ENCODE assay signal across 8 mouse cellular contexts in genomic region chr13:113269777-113270776, GRCm38 (mm10). TPM values are rescaled to one million over a fixed set of nuclear protein-coding genes. Genes with fewer than 3 reads are reported as not detected.
DNase-seq lines count a peak whose midpoint lies in the region; ATAC-seq and TF ChIP-seq lines count a peak whose summit lies in the region.

No protein-coding gene starts in this region.

- intact Hi-C loops in heart, adult 2 months (cut with DNase I): loop anchor here (5.0 kb wide), 4 partner anchors 223 to 597 kb away; partner anchors contain the start of genes Gpx8 and Snx18

- H3K4me1 ChIP-seq in embryonic facial prominence, embryonic 10.5 days: 0 out of 2 replicates have a peak, but pooled peaks cover 3% of the 10 kb centered on the region
- H3K4me1 ChIP-seq in heart, adult 2 months (ENCODE audit: control insufficient read depth, insufficient read depth, low read length): no peaks in the 10 kb centered on the region
- H3K4me1 ChIP-seq in limb, embryonic 12.5 days (replicated peaks): 0 out of 2 replicates have a peak, but pooled peaks cover 3% of the 10 kb centered on the region
- H3K4me1 ChIP-seq in stomach, embryonic 15.5 days: no peaks in the 10 kb centered on the region

- ATAC-seq in limb, embryonic 12.5 days (ENCODE audit: insufficient number of reproducible peaks, insufficient read depth, low FRiP score, low TSS enrichment, low read depth): peak; percentile 75
- ATAC-seq in stomach, embryonic 15.5 days (ENCODE audit: insufficient read depth, low FRiP score, low read depth): peak; percentile 65; the same call in 1 of the 2 replicates

- TF ChIP-seq CTCF in heart, adult 2 months (IDR thresholded peaks at IDR 0.05): peak; percentile 82

- H3K36me3 ChIP-seq in embryonic facial prominence, embryonic 10.5 days (replicated peaks): no peaks in the 10 kb centered on the region
- H3K36me3 ChIP-seq in heart, adult 2 months (ENCODE audit: control insufficient read depth, insufficient read depth, low read length): no peaks in the 10 kb centered on the region
- H3K36me3 ChIP-seq in limb, embryonic 12.5 days: no peaks in the 10 kb centered on the region
- H3K36me3 ChIP-seq in stomach, embryonic 15.5 days: no peaks in the 10 kb centered on the region

- 49% methylated on average over 18 of the region's 18 CpGs for WGBS in embryonic facial prominence, embryonic 10.5 days
- 60% methylated on average over 18 of the region's 18 CpGs for WGBS in heart, adult 2 months
- WGBS in limb, embryonic 12.5 days: 56% methylated on average over 18 of the region's 18 CpGs
- 56% methylated on average over 18 of the region's 18 CpGs for WGBS in stomach, embryonic 15.5 days

- peak; percentile 86 for DNase-seq in 3T3-L1 (ENCODE audit: low read depth, low spot score)
- DNase-seq in adrenal gland, postnatal 10 days: peak; percentile 86
- DNase-seq in embryonic facial prominence, embryonic 10.5 days (ENCODE audit: low spot score): peak; percentile 85
- peak; percentile 62 to 78 for DNase-seq in heart, adult 2 months
- DNase-seq in kidney, adult 8-10 months: peak; percentile 63 to 79
- DNase-seq in naive thymus-derived CD4-positive, alpha-beta T cell, adult 2 months (ENCODE audit: low read depth): peak; percentile 71

- no peak overlapping the region for H3K4me3 ChIP-seq in embryonic facial prominence, embryonic 10.5 days
- no peak overlapping the region for H3K4me3 ChIP-seq in heart, adult 2 months
- no peak overlapping the region for H3K4me3 ChIP-seq in limb, embryonic 12.5 days (replicated peaks)
- H3K4me3 ChIP-seq in stomach, embryonic 15.5 days (replicated peaks): no peak overlapping the region

- no peaks in the 10 kb centered on the region for H3K27me3 ChIP-seq in embryonic facial prominence, embryonic 10.5 days (replicated peaks; ENCODE audit: low read depth, poor library complexity, severe bottlenecking)
- H3K27me3 ChIP-seq in heart, adult 2 months (ENCODE audit: control insufficient read depth, insufficient read depth, low read length): no peaks in the 10 kb centered on the region; the same call in 1 of the 2 replicates
- H3K27me3 ChIP-seq in limb, embryonic 12.5 days: no peaks in the 10 kb centered on the region
- H3K27me3 ChIP-seq in stomach, embryonic 15.5 days (replicated peaks): no peaks in the 10 kb centered on the region

- peak; percentile 88 for TF ChIP-seq EP300 in heart, adult 2 months (IDR thresholded peaks at IDR 0.05; ENCODE audit: insufficient read depth, low read depth, low read length)

- no peaks in the 10 kb centered on the region for H3K79me2 ChIP-seq in heart, adult 2 months (replicated peaks; ENCODE audit: control insufficient read depth, insufficient read depth, low read length)

- peak overlapping the region; percentile 75 for H3K27ac ChIP-seq in embryonic facial prominence, embryonic 10.5 days (replicated peaks)
- no peak overlapping the region for H3K27ac ChIP-seq in heart, adult 2 months
- no peak overlapping the region for H3K27ac ChIP-seq in limb, embryonic 12.5 days
- H3K27ac ChIP-seq in stomach, embryonic 15.5 days: no peak overlapping the region

- TF ChIP-seq POLR2A in heart, adult 2 months (IDR thresholded peaks at IDR 0.05; ENCODE audit: insufficient read depth, low read depth, low read length): no peak

- no peak overlapping the region for H3K9ac ChIP-seq in heart, adult 2 months (ENCODE audit: low read depth, low read length)
- H3K9ac ChIP-seq in limb, embryonic 12.5 days (replicated peaks): no peak overlapping the region
- H3K9ac ChIP-seq in stomach, embryonic 15.5 days: no peak overlapping the region

- no peak overlapping the region for H3K4me2 ChIP-seq in limb, embryonic 12.5 days
- no peak overlapping the region for H3K4me2 ChIP-seq in stomach, embryonic 15.5 days

- H3K9me3 ChIP-seq in embryonic facial prominence, embryonic 10.5 days: no peaks in the 10 kb centered on the region
- H3K9me3 ChIP-seq in limb, embryonic 12.5 days: no peaks in the 10 kb centered on the region
- no peaks in the 10 kb centered on the region for H3K9me3 ChIP-seq in stomach, embryonic 15.5 days

RNA-seq across cellular contexts. Expression of gene BC067074, which starts 22.9 kb away (rescaled TPM):
- 1 to 10 TPM; 2.3 to 4.7 TPM for total RNA-seq in adrenal gland, postnatal 10 days (2021)
- polyA plus RNA-seq in embryonic facial prominence, embryonic 10.5 days (2016; fragmentation: Nextera tagmentation; extraction: Ambion mirVana): 3.0 and 3.3 TPM in 2 replicates
- total RNA-seq in heart, adult 2 months (2021): 1 to 10 TPM; 2.0 to 2.3 TPM
- 1.4 and 1.8 TPM in 2 replicates for polyA plus RNA-seq in heart, adult 2 months (2012; rRNA removed)
- 10.5 and 12.0 TPM in 2 replicates for polyA plus RNA-seq in limb, embryonic 12.5 days (2016; fragmentation: Nextera tagmentation; extraction: Ambion mirVana)
- polyA plus RNA-seq in stomach, embryonic 15.5 days (2015; fragmentation: Nextera tagmentation; extraction: Ambion mirVana): 3.5 and 5.0 TPM in 2 replicates

RNA-seq across cellular contexts. Expression of gene Gzmk, which starts 44.4 kb away (rescaled TPM):
- total RNA-seq in adrenal gland, postnatal 10 days (2021): not detected
- not detected in 2 replicates for polyA plus RNA-seq in embryonic facial prominence, embryonic 10.5 days (2016; fragmentation: Nextera tagmentation; extraction: Ambion mirVana)
- not detected for total RNA-seq in heart, adult 2 months (2021)
- not detected in 2 replicates for polyA plus RNA-seq in heart, adult 2 months (2012; rRNA removed)
- polyA plus RNA-seq in limb, embryonic 12.5 days (2016; fragmentation: Nextera tagmentation; extraction: Ambion mirVana): not detected in 2 replicates
- polyA plus RNA-seq in stomach, embryonic 15.5 days (2015; fragmentation: Nextera tagmentation; extraction: Ambion mirVana): not detected in 2 replicates
